In genomic region chr11:55607808-55608523, GRCm38 (mm10) we compare ENCODE assay signal across 8 mouse cellular contexts. TPM values are rescaled to one million over a fixed set of nuclear protein-coding genes. Genes with fewer than 3 reads are reported as not detected.
DNase-seq lines count a peak whose midpoint lies in the region; ATAC-seq and TF ChIP-seq lines count a peak whose summit lies in the region.

Glra1 (minus strand) TSS chr11:55608198.

- no peak within 1 kb of the TSS for H3K27ac ChIP-seq in forebrain, embryonic 15.5 days (replicated peaks)
- peak within 1 kb of the TSS; percentile 86 for H3K27ac ChIP-seq in hindbrain, embryonic 10.5 days

- peak within 1 kb of the TSS; percentile 12 for H3K9ac ChIP-seq in forebrain, embryonic 15.5 days (replicated peaks)

- H3K4me2 ChIP-seq in forebrain, embryonic 15.5 days (replicated peaks) = peak within 1 kb of the TSS; percentile 65

- H3K36me3 ChIP-seq in forebrain, embryonic 15.5 days = no peaks in the 10 kb centered on the region
- H3K36me3 ChIP-seq in hindbrain, embryonic 10.5 days = peaks cover 8% of the 10 kb centered on the region; the same call in 1 of the 2 replicates

- peaks cover 15% of the 10 kb centered on the region for H3K4me1 ChIP-seq in forebrain, embryonic 15.5 days
- peaks cover 39% of the 10 kb centered on the region for H3K4me1 ChIP-seq in hindbrain, embryonic 10.5 days (replicated peaks)

- TF ChIP-seq POLR2A in brain, embryonic 14.5 days (IDR thresholded peaks at IDR 0.05; ENCODE audit: borderline replicate concordance, extremely low read depth, insufficient read depth, insufficient read length, poor library complexity, severe bottlenecking) = no peak

- 1% methylated on average over 36 of the region's 36 CpGs for WGBS in forebrain, embryonic 15.5 days
- WGBS in hindbrain, embryonic 10.5 days = 1% methylated on average over 36 of the region's 36 CpGs

- peak; percentile 69 for DNase-seq in Muller cell, postnatal 12 days (ENCODE audit: inconsistent ontology term)
- peak; percentile 70 for DNase-seq in brain, embryonic 14.5 days (ENCODE audit: low read depth)
- peak; percentile 83 for DNase-seq in hindbrain, embryonic 10.5 days (ENCODE audit: low spot score)
- DNase-seq in layer of hippocampus, postnatal 25 days (ENCODE audit: extremely low spot score in 1 of 2, low spot score in 1 of 2) = peak; percentile 22 to 60
- DNase-seq in mesoderm, embryonic 11.5 days (ENCODE audit: low read depth, low spot score) = peak; percentile 88
- peak; percentile 17 to 71 for DNase-seq in spleen, postnatal 10 days (ENCODE audit: low spot score in 2 of 2)

- peak within 1 kb of the TSS; percentile 41 for H3K4me3 ChIP-seq in forebrain, embryonic 15.5 days
- peak within 1 kb of the TSS; percentile 65 for H3K4me3 ChIP-seq in hindbrain, embryonic 10.5 days

- TF ChIP-seq CTCF in brain, embryonic 14.5 days (IDR thresholded peaks at IDR 0.05; ENCODE audit: borderline replicate concordance, extremely low read depth, insufficient read depth, insufficient read length) = peak; percentile 9; the same call in 1 of the 2 replicates

- ATAC-seq in forebrain, embryonic 15.5 days (replicated peaks) = peak; percentile 66
- no peak for ATAC-seq in inflammation-experienced regulatory T-cells, adult 6 months

- peaks cover 34% of the 10 kb centered on the region for H3K27me3 ChIP-seq in forebrain, embryonic 15.5 days
- peaks cover 29% of the 10 kb centered on the region for H3K27me3 ChIP-seq in hindbrain, embryonic 10.5 days (ENCODE audit: insufficient read depth, poor library complexity, severe bottlenecking)

- H3K9me3 ChIP-seq in forebrain, embryonic 15.5 days = no peaks in the 10 kb centered on the region
- no peaks in the 10 kb centered on the region for H3K9me3 ChIP-seq in hindbrain, embryonic 10.5 days

RNA-seq across cellular contexts. Expression of gene Glra1, which starts in this region (rescaled TPM):
- 0.34 and 1.3 TPM in 2 replicates for polyA plus RNA-seq in brain, embryonic 14.5 days (2012; rRNA removed)
- polyA plus RNA-seq in forebrain, embryonic 15.5 days (2015; fragmentation: Nextera tagmentation; extraction: Ambion mirVana) = not detected in 2 replicates
- polyA plus RNA-seq in hindbrain, embryonic 10.5 days (2016; fragmentation: Nextera tagmentation; extraction: Ambion mirVana) = 3.8 and 6.8 TPM in 2 replicates
- under 1 TPM; 0.16 to 0.34 TPM for total RNA-seq in layer of hippocampus, postnatal 25 days (2021)
- not detected for polyA plus RNA-seq in inflammation-experienced regulatory T-cells, adult 6 months (2017; shearing (Covaris generic))

Comparison
In these comparisons a context has a peak if more than half of its experiments do, and no peak if none do; other contexts are left out.
1. Peak in ATAC-seq, H3K4me3 ChIP-seq, H3K9ac ChIP-seq and H3K4me2 ChIP-seq in forebrain, embryonic 15.5 days; RNA of the gene not detected or under 1 TPM.
2. Peak in DNase-seq in layer of hippocampus, postnatal 25 days; RNA of the gene not detected or under 1 TPM.